Mouse (Mus musculus) right cerebral cortex, postnatal 10 days (tissue): ENCODE results near the gene Nup160.
A peak's percentile ranks its signal among the peaks of the same experiment; 100 is the strongest.

Experiments used
- DNase-seq, 2 experiments: peaks; one replicate each; pipeline ENCODE4 v3.0.0; 2021; ENCODE audit warnings: low spot score in 2 of 2

The Nup160 gene

GRCm38 (mm10) chr2:90745053-90745678 is 68.2 kb downstream of the Nup160 start, which contains the start of gene Fnbp4:
Fnbp4 (plus strand) TSS chr2:90745370.
- peak; percentile 99 for DNase-seq

GRCm38 (mm10) chr2:90745740-90746537 is 68.9 kb downstream of the Nup160 start:
- peak in 1 of 2 experiments; percentile 61 for DNase-seq

- DNase-seq, result peak in 1 of 2 experiments; percentile 41
Measured at GRCm38 (mm10) chr2:90746538-90746865, 69.5 kb downstream of the Nup160 start.

GRCm38 (mm10) chr2:90747131-90747530 is 70.1 kb downstream of the Nup160 start:
- no peak for DNase-seq

- no peak for DNase-seq
Measured at GRCm38 (mm10) chr2:90749676-90750459, 72.9 kb downstream of the Nup160 start.

- DNase-seq, result no peak
Measured at GRCm38 (mm10) chr2:90753565-90753964, 76.5 kb downstream of the Nup160 start.

- no peak for DNase-seq
Measured at GRCm38 (mm10) chr2:90754188-90754587, 77.2 kb downstream of the Nup160 start.

GRCm38 (mm10) chr2:90765123-90765522 is 88.1 kb downstream of the Nup160 start:
- DNase-seq, result no peak

- no peak for DNase-seq
Measured at GRCm38 (mm10) chr2:90781323-90781722, 104.3 kb downstream of the Nup160 start.

- no peak for DNase-seq
Measured at GRCm38 (mm10) chr2:90781938-90782337, 104.9 kb downstream of the Nup160 start.

- DNase-seq, result no peak
Measured at GRCm38 (mm10) chr2:90782458-90782857, 105.4 kb downstream of the Nup160 start, which contains the start of gene Agbl2. Agbl2 (plus strand) TSS chr2:90782727.

GRCm38 (mm10) chr2:90782901-90783486 is 106.0 kb downstream of the Nup160 start:
- DNase-seq, result peak; percentile 30 to 36
